Mouse (Mus musculus) WW6 (cell line): ENCODE measurements at regions not wholly inside any gene's neighbourhood (a gene's known extent, or its start where the extent isn't known, plus 50 kb on each side); places are given as distances from the start of the nearest gene placed in this dataset.

ENCODE experiments used
- DNase-seq: peaks from one replicate; pipeline ENCODE4 v3.0.0-alpha.2; 2013; ENCODE audit warnings: low read depth, low spot score

GRCm38 (mm10) chr2:160421216-160421911, 54.5 kb upstream of the Mafb start:
- DNase-seq, result no peak

GRCm38 (mm10) chr2:160424491-160424890, 57.6 kb upstream of the Mafb start:
- no peak for DNase-seq

- DNase-seq, result no peak
These were observed 60.6 kb upstream of the Mafb start for GRCm38 (mm10) chr2:160427431-160427830.

DNA sequence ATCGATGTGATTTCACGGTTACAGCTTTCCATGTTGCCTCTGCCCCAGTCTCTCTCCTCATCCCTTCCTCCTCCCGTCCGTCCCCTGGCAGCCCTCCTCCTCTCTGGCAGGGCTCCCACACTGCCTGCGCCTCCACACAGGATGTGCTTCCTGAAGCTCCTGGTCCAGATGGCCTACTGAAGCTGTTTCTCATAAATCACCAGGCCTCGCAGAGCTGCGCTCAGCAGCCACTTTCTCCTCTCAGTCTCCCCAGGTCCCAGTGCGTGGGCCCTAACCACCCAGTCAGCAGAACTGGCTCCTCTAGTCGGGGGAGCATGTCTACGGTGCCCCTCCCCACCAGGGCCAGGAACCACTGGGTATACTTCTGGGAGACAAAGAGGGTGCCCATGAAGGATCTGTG, 66.4 kb upstream of the Mafb start:
- DNase-seq, result no peak

GRCm38 (mm10) chr2:160434701-160435100, 67.8 kb upstream of the Mafb start:
- no peak for DNase-seq

GRCm38 (mm10) chr2:160435622-160436021, 68.8 kb upstream of the Mafb start:
- no peak for DNase-seq

- no peak for DNase-seq
These were observed 72.2 kb upstream of the Mafb start for GRCm38 (mm10) chr2:160439028-160439427.

DNA sequence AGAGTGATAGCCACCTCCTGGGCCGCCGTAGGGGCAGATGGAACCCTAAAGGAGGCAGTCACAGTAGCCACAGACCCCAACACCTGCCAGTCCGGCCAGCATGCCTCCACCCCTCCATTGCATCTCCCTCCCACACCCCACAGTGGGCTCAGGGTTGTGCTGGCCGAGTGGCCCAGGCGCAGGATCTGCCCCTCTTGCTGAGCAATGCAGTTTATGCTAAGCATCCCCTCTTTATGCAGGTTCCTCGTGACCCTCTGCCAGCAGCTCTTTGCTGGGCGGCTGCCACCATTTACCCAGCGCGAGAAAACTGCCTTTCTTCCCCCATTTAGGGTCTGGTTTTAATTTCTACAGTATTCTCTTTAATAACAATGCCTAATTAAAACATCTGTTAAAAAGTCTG, 73.4 kb upstream of the Mafb start:
- no peak for DNase-seq

- DNase-seq, result no peak
These were observed 84.2 kb upstream of the Mafb start for GRCm38 (mm10) chr2:160451057-160451456.

GRCm38 (mm10) chr2:160451481-160452238, 84.8 kb upstream of the Mafb start:
- DNase-seq, result peak; percentile 57

DNA sequence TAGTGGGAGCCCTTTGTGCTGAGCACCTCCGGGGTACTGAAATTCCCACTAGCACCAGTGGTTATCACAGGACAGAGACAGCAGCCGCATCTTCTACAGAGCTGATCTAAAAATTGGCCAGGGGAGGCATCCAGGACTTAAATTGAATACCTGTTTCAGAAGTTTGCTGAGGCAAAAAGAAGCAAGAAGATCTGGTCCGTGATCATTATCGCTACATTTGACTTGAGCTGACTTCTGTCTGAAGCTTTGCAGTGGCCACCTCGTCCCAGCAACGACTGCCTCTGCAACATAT, 85.3 kb upstream of the Mafb start:
- DNase-seq, result no peak

GRCm38 (mm10) chr2:160452730-160453129, 85.9 kb upstream of the Mafb start:
- DNase-seq, result no peak

- DNase-seq, result no peak
These were observed 88.8 kb upstream of the Mafb start for GRCm38 (mm10) chr2:160455617-160456016.

DNA sequence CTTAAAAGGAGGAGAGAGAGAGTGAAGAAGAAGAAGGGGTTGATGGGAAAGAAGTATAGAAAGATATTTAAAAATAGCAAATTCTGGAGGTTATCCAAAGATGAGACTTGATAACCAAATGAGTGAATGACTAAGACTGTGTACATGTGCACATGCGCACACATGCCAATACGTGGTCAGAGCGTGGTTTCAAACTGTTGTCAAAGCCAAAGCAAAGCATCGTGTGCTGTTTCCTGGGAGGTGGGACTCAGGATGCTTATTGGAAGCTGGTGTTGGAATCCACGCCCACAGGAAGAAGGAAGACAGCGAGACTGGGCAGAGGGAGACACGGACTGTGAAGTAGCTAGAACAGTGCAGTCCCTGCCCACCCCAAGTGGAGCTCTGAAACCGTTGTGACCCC, 89.8 kb upstream of the Mafb start:
- no peak for DNase-seq

DNA sequence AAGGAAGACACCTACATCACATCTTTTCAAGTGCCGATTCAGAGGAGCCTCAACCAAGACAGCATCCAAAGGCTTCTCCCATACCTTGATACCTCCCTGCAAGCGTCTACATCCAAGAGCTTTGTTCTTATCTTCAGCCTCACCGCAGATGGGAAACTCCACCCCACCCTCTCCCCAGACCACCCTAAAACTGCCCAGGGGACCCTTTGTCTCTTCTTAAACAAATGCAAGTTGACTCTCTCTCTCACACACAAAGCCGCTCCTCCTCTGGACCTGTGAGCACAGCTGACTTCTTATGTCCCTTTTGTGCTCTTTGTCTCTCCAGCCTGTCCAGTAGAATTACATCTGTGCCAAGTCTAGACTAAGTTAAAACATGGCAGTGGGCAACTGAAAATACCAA, 104.7 kb upstream of the Mafb start:
- DNase-seq, result no peak

- no peak for DNase-seq
These were observed 109.3 kb upstream of the Mafb start for GRCm38 (mm10) chr2:160476181-160476580.

DNA sequence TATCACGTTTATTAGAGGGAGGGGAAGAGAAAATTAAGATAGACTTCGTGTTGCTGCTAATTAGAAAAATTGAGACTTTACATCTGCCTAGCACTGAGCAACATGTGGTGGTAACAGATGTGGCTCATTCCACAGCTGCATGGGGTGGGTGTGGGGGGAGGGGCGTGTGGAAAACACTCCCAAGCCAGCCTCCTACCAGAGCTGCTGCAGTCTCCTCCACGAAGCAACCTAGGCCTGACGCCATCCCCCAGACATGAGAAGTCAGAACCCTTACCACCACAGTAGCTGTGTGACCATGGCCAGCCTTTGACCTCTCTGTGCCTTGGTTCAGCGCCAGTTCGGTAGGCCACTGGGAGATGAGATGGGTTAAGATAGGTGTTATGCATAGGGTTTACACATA, 112.4 kb upstream of the Mafb start:
- DNase-seq, result no peak

DNA sequence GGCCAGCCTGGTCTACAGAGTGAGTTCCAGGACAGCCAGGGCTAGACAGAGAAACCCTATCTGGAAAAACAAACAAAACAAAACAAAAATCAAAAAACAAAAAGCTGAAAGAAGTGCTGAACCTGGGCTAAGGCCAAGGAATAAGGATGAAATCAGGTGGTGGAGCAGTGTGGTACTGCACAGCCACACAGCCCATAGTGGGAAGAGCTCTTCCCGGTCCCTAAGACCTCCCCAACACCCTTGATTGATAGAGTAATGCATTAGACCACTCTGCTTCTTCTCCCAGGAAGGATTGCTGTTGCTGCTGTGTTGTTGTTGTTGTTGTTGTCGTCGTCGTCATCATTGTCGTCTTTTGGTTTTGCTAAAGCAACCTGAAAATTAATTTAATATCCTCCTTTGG, 118.2 kb upstream of the Mafb start:
- no peak for DNase-seq

DNA sequence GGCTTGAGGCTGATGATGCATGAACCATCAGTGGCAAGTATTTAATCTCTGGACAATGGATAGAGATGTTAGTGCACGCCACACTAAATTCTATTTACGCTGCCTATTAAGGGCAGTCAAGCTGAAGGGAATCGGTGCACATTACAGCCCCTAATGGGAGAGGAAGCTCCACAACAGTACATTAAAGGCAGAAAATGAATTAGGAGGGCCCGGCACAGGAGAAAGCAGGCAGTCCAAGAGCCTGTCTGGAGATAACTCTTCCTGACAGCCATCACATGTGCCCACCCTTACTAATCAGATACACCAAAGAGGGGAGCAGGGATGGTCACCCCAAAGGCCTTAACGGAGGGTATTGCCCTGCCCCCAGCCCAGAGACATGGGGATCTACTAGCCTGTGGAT, 118.7 kb upstream of the Mafb start:
- no peak for DNase-seq

GRCm38 (mm10) chr2:160499726-160500125, 132.9 kb upstream of the Mafb start:
- no peak for DNase-seq

- no peak for DNase-seq
These were observed 136.0 kb upstream of the Mafb start for GRCm38 (mm10) chr2:160502901-160503300.

- DNase-seq, result no peak
These were observed 136.9 kb upstream of the Mafb start for GRCm38 (mm10) chr2:160503597-160504393.

DNA sequence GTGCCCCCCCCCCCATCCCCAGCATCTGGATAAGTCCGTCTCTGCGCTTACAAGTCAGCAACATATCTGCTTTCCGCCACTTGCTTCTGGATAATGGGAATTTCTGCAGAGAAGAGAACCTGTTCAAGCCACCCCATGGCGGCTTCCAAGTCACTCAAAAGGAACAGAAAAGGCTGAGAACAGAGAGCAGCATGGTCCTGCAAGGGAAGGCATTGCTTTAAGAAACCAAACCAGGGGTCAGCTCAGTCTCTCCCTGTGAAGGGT, 137.5 kb upstream of the Mafb start:
- no peak for DNase-seq
